Mouse (Mus musculus) myocyte (in vitro differentiated cells): ENCODE measurements at regions not wholly inside any gene's neighbourhood (a gene's known extent, or its start where the extent isn't known, plus 50 kb on each side); places are given as distances from the start of the nearest gene placed in this dataset.

Experiments
- H3K27me3 ChIP-seq: one replicate; pipeline ENCODE4 v1.6.1; 2011; ENCODE audit not compliant: control insufficient read depth, insufficient read depth, insufficient read length
- H3K36me3 ChIP-seq: one replicate; pipeline ENCODE4 v1.6.1; 2011; ENCODE audit not compliant: control insufficient read depth, insufficient read depth
- H3K4me2 ChIP-seq: one replicate; pipeline ENCODE4 v1.6.1; 2011; ENCODE audit warnings: low read depth, control low read depth
- H3K4me3 ChIP-seq: one replicate; pipeline ENCODE4 v1.5.1; 2011; ENCODE audit warnings: mild to moderate bottlenecking, control low read depth, moderate library complexity
- H3K79me2 ChIP-seq: one replicate; pipeline ENCODE4 v1.6.1; 2011; ENCODE audit not compliant: control insufficient read depth, insufficient read depth
- H3ac ChIP-seq: one replicate; pipeline ENCODE4 v1.6.1; 2011; ENCODE audit not compliant: control insufficient read depth, insufficient read length
- CEBPB ChIP-seq: IDR thresholded peaks from 2 replicates; pipeline ENCODE4 v1.6.1; 2011; ENCODE audit warnings: mild to moderate bottlenecking, moderate library complexity; ENCODE audit not compliant: poor library complexity, insufficient read depth, severe bottlenecking
- E2F4 ChIP-seq: IDR thresholded peaks from one replicate; pipeline ENCODE4 v1.6.1; 2011; ENCODE audit warnings: mild to moderate bottlenecking, control low read depth, moderate library complexity; ENCODE audit not compliant: insufficient read depth
- MAX ChIP-seq: IDR thresholded peaks from one replicate; pipeline ENCODE4 v1.6.1; 2011; ENCODE audit warnings: low read depth, mild to moderate bottlenecking, control low read depth
- MYOD1 ChIP-seq, 3 experiments: IDR thresholded peaks; one replicate each; pipeline ENCODE4 v1.6.1; 2011; ENCODE audit warnings: control low read depth in 2 of 3, low read depth in 2 of 3, mild to moderate bottlenecking in 2 of 3, moderate library complexity in 1 of 3; ENCODE audit not compliant: insufficient read length in 2 of 3, control insufficient read depth in 1 of 3
- MYOG ChIP-seq, 3 experiments: IDR thresholded peaks; one replicate each; pipeline ENCODE4 v1.6.1; 2011; ENCODE audit warnings: control low read depth in 2 of 3, low read depth in 2 of 3, mild to moderate bottlenecking in 2 of 3; ENCODE audit not compliant: insufficient read length in 2 of 3, control insufficient read depth in 1 of 3, insufficient read depth in 1 of 3
- POLR2A ChIP-seq: IDR thresholded peaks from one replicate; pipeline ENCODE4 v1.6.1; 2011; ENCODE audit warnings: low read depth, mild to moderate bottlenecking, control low read depth, moderate library complexity; ENCODE audit not compliant: insufficient read length
- POLR2AphosphoS2 ChIP-seq: IDR thresholded peaks from one replicate; pipeline ENCODE4 v1.6.1; 2011; ENCODE audit warnings: low read depth, control low read depth; ENCODE audit not compliant: insufficient read length
- REST ChIP-seq: IDR thresholded peaks from one replicate; pipeline ENCODE4 v1.6.1; 2011; ENCODE audit warnings: mild to moderate bottlenecking, control low read depth, moderate library complexity; ENCODE audit not compliant: insufficient read depth, insufficient read length
- SRF ChIP-seq: IDR thresholded peaks from one replicate; pipeline ENCODE4 v1.6.1; 2011; ENCODE audit warnings: low read depth; ENCODE audit not compliant: control insufficient read depth, insufficient read length
- TCF12 ChIP-seq: IDR thresholded peaks from one replicate; pipeline ENCODE4 v1.6.1; 2011; ENCODE audit warnings: mild to moderate bottlenecking, control low read depth; ENCODE audit not compliant: poor library complexity, insufficient read depth, severe bottlenecking
- TCF3 ChIP-seq: IDR thresholded peaks from one replicate; pipeline ENCODE4 v1.6.1; 2011; ENCODE audit warnings: low read depth, control low read depth; ENCODE audit not compliant: insufficient read length
- USF1 ChIP-seq: IDR thresholded peaks from one replicate; pipeline ENCODE4 v1.6.1; 2011; ENCODE audit warnings: low read depth, mild to moderate bottlenecking, control low read depth, moderate library complexity

DNA sequence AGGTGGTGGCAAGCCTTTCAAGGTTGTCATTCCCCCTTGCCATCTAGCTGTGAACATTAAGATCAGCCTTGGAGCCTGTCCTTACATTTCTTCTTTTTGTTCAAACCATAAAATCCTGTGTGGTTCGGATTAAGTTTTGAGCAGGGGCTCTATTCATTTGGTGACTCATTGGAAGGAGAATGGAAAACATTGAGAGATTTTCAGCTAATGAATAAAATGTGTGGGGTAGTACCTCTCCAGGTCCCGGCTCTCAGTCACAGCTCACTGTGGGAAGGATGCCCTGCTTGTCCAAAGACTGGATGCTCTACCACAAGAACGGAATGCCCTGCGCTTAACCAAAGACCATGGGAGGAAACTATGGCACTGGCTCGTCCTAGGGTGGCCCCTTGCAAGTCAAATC, 56.3 kb upstream of the Cd44 start:
- TF ChIP-seq TCF3 (no peak), USF1 (no peak), REST (no peak), SRF (no peak)
- Histone ChIP-seq H3K79me2 (no peaks in the 10 kb centered on the region), H3K4me2 (peak overlapping the region; percentile 64), H3K36me3 (no peaks in the 10 kb centered on the region), H3K4me3 (no peak overlapping the region), H3K27me3 (no peaks in the 10 kb centered on the region), H3ac (no peak overlapping the region)

- Histone ChIP-seq H3K36me3 (no peaks in the 10 kb centered on the region), H3K79me2 (no peaks in the 10 kb centered on the region), H3ac (no peak overlapping the region), H3K4me3 (no peak overlapping the region), H3K27me3 (no peaks in the 10 kb centered on the region), H3K4me2 (peak overlapping the region; percentile 64)
- TF ChIP-seq USF1 (no peak), REST (no peak), SRF (no peak), E2F4 (no peak), POLR2A (no peak), CEBPB (no peak), POLR2AphosphoS2 (no peak), TCF3 (no peak)
These were observed 55.4 kb upstream of the Cd44 start for GRCm38 (mm10) chr2:102956858-102957242.

DNA sequence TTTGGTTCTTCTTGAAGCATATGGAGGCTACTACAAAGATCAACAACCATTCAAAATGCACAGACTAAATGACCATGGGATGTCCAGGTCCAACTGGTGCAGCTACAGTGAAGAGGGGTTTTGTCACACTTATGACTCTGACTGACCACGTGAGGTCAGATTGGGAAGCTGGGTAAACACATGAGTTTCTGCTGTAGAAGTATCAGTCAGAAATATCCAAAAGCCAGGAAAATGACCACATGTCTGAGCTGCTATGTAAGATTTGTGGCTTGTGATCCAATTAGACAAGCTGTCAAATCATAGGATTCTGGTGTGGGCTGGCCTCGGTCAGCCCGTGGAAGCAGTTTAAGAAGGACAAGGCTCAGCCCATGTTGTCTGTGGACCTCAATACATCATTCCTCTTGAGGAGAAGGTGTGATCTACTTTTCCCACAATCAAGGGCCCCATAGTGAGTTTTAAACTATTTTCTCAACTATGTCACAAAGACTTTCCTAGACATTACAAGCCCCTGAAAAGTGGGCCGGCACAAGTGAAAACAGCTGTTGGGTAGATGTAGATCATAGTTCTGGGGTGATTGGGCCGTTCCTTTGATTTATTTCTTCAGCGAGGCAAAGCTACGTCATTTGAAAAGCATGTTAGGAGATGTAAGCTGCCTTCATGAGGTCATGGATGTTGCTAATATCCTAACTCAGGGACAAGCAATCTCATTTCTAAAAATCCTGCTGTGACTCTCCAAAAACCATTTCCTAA, 54.8 kb upstream of the Cd44 start:
- no peak for TF ChIP-seq MAX
- peak; percentile 76 for TF ChIP-seq USF1
- peak in 1 of 3 experiments; percentile 20 for TF ChIP-seq MYOD1 (IDR thresholded peaks at IDR 0.05; ENCODE audit: control insufficient read depth in 1 of 3, insufficient read length in 2 of 3, low read depth in 2 of 3)
- Histone ChIP-seq H3K36me3 (no peaks in the 10 kb centered on the region), H3K79me2 (no peaks in the 10 kb centered on the region), H3K4me2 (peak overlapping the region; percentile 64), H3K4me3 (no peak overlapping the region), H3K27me3 (no peaks in the 10 kb centered on the region), H3ac (no peak overlapping the region)

DNA sequence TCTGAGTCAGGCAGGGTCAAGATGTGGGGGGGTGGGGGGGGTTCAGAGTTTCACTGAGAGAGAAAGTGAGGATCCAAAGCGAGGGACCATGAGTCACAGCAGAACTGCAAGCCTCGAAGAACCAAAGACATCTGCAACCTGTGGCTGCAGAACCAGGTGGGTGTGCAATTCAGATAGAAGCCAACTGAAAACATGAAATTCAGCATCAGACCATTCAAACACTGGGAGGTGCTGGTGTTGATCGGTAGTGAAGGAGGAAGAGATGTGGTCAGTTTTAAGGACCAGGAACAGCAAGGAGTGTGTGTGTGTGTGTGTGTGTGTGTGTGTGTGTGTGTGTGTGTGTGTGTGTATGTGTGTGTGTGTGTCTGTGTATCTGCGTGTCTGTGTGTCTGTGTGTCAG, 53.8 kb upstream of the Cd44 start:
- Histone ChIP-seq H3K27me3 (no peaks in the 10 kb centered on the region), H3K79me2 (no peaks in the 10 kb centered on the region), H3ac (no peak overlapping the region), H3K36me3 (no peaks in the 10 kb centered on the region), H3K4me3 (no peak overlapping the region), H3K4me2 (no peak overlapping the region)
- no peak for TF ChIP-seq TCF12
- TF ChIP-seq POLR2AphosphoS2, result no peak
- TF ChIP-seq MYOD1 (IDR thresholded peaks at IDR 0.05; ENCODE audit: control insufficient read depth in 1 of 3, insufficient read length in 2 of 3, low read depth in 2 of 3), result no peak
- TF ChIP-seq REST, result no peak
- no peak for TF ChIP-seq POLR2A
- TF ChIP-seq MYOG (IDR thresholded peaks at IDR 0.05; ENCODE audit: control insufficient read depth in 1 of 3, insufficient read depth in 1 of 3, insufficient read length in 2 of 3, low read depth in 2 of 3), result no peak
- TF ChIP-seq SRF, result no peak
- no peak for TF ChIP-seq E2F4
- no peak for TF ChIP-seq USF1
- no peak for TF ChIP-seq TCF3
- TF ChIP-seq CEBPB, result no peak
- no peak for TF ChIP-seq MAX
